Mouse (Mus musculus) cerebellum, postnatal 4 days (tissue): ENCODE measurements around the gene Zdhhc23.

ENCODE experiments used
- DNase-seq, 2 experiments: peaks; one replicate each; pipeline ENCODE4 v3.0.0; 2022; ENCODE audit warnings: low spot score in 2 of 2, mixed read lengths in 1 of 2

Zdhhc23 gene

GRCm38 (mm10) chr16:43979328-43980109 lies at the start of gene Zdhhc23:
TSS of gene Zdhhc23 (minus strand) at chr16:43979791.
- DNase-seq: peak in 1 of 2 experiments; percentile 12

GRCm38 (mm10) chr16:44029273-44029672 lies 49.7 kb upstream of the Zdhhc23 start:
- no peak for DNase-seq

- no peak for DNase-seq
Measured at GRCm38 (mm10) chr16:44026822-44027221, 47.2 kb upstream of the Zdhhc23 start.

GRCm38 (mm10) chr16:44026210-44026609 lies 46.6 kb upstream of the Zdhhc23 start:
- no peak for DNase-seq

- no peak for DNase-seq
Measured at GRCm38 (mm10) chr16:44018986-44019548, 39.5 kb upstream of the Zdhhc23 start.

GRCm38 (mm10) chr16:44018372-44018771 lies 38.8 kb upstream of the Zdhhc23 start:
- no peak for DNase-seq

GRCm38 (mm10) chr16:44017707-44018106 lies 38.1 kb upstream of the Zdhhc23 start:
- no peak for DNase-seq

GRCm38 (mm10) chr16:44016164-44016563 lies 36.6 kb upstream of the Zdhhc23 start:
- no peak for DNase-seq

GRCm38 (mm10) chr16:44015416-44016158 lies 36.0 kb upstream of the Zdhhc23 start:
- DNase-seq: no peak

- no peak for DNase-seq
Measured at GRCm38 (mm10) chr16:44011010-44011409, 31.4 kb upstream of the Zdhhc23 start.

GRCm38 (mm10) chr16:44002086-44002485 lies 22.5 kb upstream of the Zdhhc23 start:
- DNase-seq: no peak

GRCm38 (mm10) chr16:43999541-43999940 lies 19.9 kb upstream of the Zdhhc23 start:
- no peak for DNase-seq

GRCm38 (mm10) chr16:43999111-43999510 lies 19.5 kb upstream of the Zdhhc23 start:
- no peak for DNase-seq

GRCm38 (mm10) chr16:43994623-43995022 lies 15.0 kb upstream of the Zdhhc23 start:
- DNase-seq: no peak

- DNase-seq: no peak
Measured at GRCm38 (mm10) chr16:43986299-43986698, 6.7 kb upstream of the Zdhhc23 start.

GRCm38 (mm10) chr16:43980110-43980609 lies 569 bp upstream of the Zdhhc23 start:
- no peak for DNase-seq

GRCm38 (mm10) chr16:43979010-43979327 lies 622 bp downstream of the Zdhhc23 start:
- no peak for DNase-seq

- no peak for DNase-seq
Measured at GRCm38 (mm10) chr16:43973606-43974220, 5.9 kb downstream of the Zdhhc23 start.

- no peak for DNase-seq
Measured at GRCm38 (mm10) chr16:43973147-43973546, 6.4 kb downstream of the Zdhhc23 start.

- DNase-seq: no peak
Measured at GRCm38 (mm10) chr16:43972391-43972790, 7.2 kb downstream of the Zdhhc23 start.

GRCm38 (mm10) chr16:43971741-43972140 lies 7.8 kb downstream of the Zdhhc23 start:
- no peak for DNase-seq

GRCm38 (mm10) chr16:43971189-43971588 lies 8.4 kb downstream of the Zdhhc23 start:
- DNase-seq: no peak
